Comparison of ENCODE assay signal across 7 mouse cellular contexts in the genomic region with DNA sequence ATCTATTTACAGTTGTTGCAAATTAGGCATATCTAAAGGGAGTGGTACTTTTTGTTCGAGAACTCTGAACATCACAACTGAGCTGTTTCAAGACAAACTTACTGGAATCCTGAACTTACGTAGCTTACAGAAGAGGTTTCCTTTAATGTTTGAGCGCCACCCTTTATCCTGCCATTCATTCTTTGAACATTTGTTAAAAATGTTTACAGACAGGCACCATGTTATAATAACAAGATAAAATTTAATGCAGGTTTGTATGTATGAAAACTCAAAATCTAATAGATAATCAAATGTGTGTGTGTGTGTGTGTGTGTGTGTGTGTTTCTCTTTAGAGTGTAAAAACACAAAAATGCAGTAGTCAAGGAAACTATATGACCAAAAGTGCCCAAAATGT. TPM values are rescaled to one million over a fixed set of nuclear protein-coding genes. Genes with fewer than 3 reads are reported as not detected.
DNase-seq lines count a peak whose midpoint lies in the region; ATAC-seq and TF ChIP-seq lines count a peak whose summit lies in the region.

No protein-coding gene starts in this region.

- no peak for DNase-seq in lung, adult 2 months
- no peak for DNase-seq in lung, postnatal 25 days (ENCODE audit: low spot score)
- no peak for DNase-seq in embryonic facial prominence, embryonic 14.5 days (ENCODE audit: low spot score)
- no peak for DNase-seq in limb, embryonic 10.5 days (ENCODE audit: low spot score)
- DNase-seq in retina, embryonic 14.5 days (ENCODE audit: low spot score): no peak
- no peak for DNase-seq in layer of hippocampus, adult 9-10 months (ENCODE audit: low spot score)

- ATAC-seq in embryonic facial prominence, embryonic 14.5 days (ENCODE audit: low read depth): no peak; the same call in 1 of the 2 replicates
- no peak for ATAC-seq in neural tube, embryonic 15.5 days (ENCODE audit: low FRiP score)

- no peak for TF ChIP-seq POLR2A in lung, adult 2 months (IDR thresholded peaks at IDR 0.05; ENCODE audit: borderline replicate concordance, extremely low read depth, low read depth, low read length)

- H3K4me3 ChIP-seq in lung, adult 2 months (replicated peaks; ENCODE audit: extremely low read depth, low read depth, low read length): peak overlapping the region; percentile 35
- H3K4me3 ChIP-seq in embryonic facial prominence, embryonic 14.5 days (ENCODE audit: low read depth, low read length): peak overlapping the region; percentile 83
- H3K4me3 ChIP-seq in limb, embryonic 10.5 days: peak overlapping the region; percentile 92
- H3K4me3 ChIP-seq in neural tube, embryonic 15.5 days (replicated peaks): peak overlapping the region; percentile 86

- H3K4me1 ChIP-seq in lung, adult 2 months (ENCODE audit: control insufficient read depth, insufficient read depth, low read length): peaks cover 2% of the 10 kb centered on the region
- H3K4me1 ChIP-seq in embryonic facial prominence, embryonic 14.5 days (ENCODE audit: control insufficient read depth, insufficient read depth, low read length): peaks cover 6% of the 10 kb centered on the region; the same call in 1 of the 2 replicates
- H3K4me1 ChIP-seq in limb, embryonic 10.5 days: peaks cover 19% of the 10 kb centered on the region
- peaks cover 19% of the 10 kb centered on the region for H3K4me1 ChIP-seq in neural tube, embryonic 15.5 days

- no peaks in the 10 kb centered on the region for H3K36me3 ChIP-seq in embryonic facial prominence, embryonic 14.5 days (ENCODE audit: control insufficient read depth, insufficient read depth, low read length)
- 0 out of 2 replicates have a peak, but pooled peaks cover 2% of the 10 kb centered on the region for H3K36me3 ChIP-seq in limb, embryonic 10.5 days
- no peaks in the 10 kb centered on the region for H3K36me3 ChIP-seq in neural tube, embryonic 15.5 days

- no peak for TF ChIP-seq CTCF in lung, adult 2 months (IDR thresholded peaks at IDR 0.05; ENCODE audit: insufficient read depth, low read length)

- peak overlapping the region; percentile 55; the same call in 1 of the 2 replicates for H3K27ac ChIP-seq in embryonic facial prominence, embryonic 14.5 days (replicated peaks; ENCODE audit: low read depth, low read length)
- H3K27ac ChIP-seq in limb, embryonic 10.5 days: peak overlapping the region; percentile 88
- H3K27ac ChIP-seq in neural tube, embryonic 15.5 days (replicated peaks): no peak overlapping the region

- no peaks in the 10 kb centered on the region for H3K27me3 ChIP-seq in embryonic facial prominence, embryonic 14.5 days (replicated peaks; ENCODE audit: control insufficient read depth, insufficient read depth, low read length)
- no peaks in the 10 kb centered on the region for H3K27me3 ChIP-seq in limb, embryonic 10.5 days (ENCODE audit: low read depth, poor library complexity, severe bottlenecking)
- H3K27me3 ChIP-seq in neural tube, embryonic 15.5 days (replicated peaks): no peaks in the 10 kb centered on the region

- WGBS in lung, adult 2 months: 15% methylated on average over 3 of the region's 3 CpGs
- WGBS in embryonic facial prominence, embryonic 14.5 days: 20% methylated on average over 3 of the region's 3 CpGs
- 26% methylated on average over 3 of the region's 3 CpGs for WGBS in limb, embryonic 10.5 days
- WGBS in neural tube, embryonic 15.5 days: 27% methylated on average over 3 of the region's 3 CpGs

- H3K4me2 ChIP-seq in embryonic facial prominence, embryonic 14.5 days (ENCODE audit: low read depth, low read length): peak overlapping the region; percentile 92
- peak overlapping the region; percentile 93 for H3K4me2 ChIP-seq in neural tube, embryonic 15.5 days

- no peaks in the 10 kb centered on the region for H3K9me3 ChIP-seq in embryonic facial prominence, embryonic 14.5 days (ENCODE audit: control insufficient read depth, low read length)
- H3K9me3 ChIP-seq in limb, embryonic 10.5 days (replicated peaks): no peaks in the 10 kb centered on the region
- H3K9me3 ChIP-seq in neural tube, embryonic 15.5 days (replicated peaks): no peaks in the 10 kb centered on the region

- peak overlapping the region; percentile 79 for H3K9ac ChIP-seq in embryonic facial prominence, embryonic 14.5 days (ENCODE audit: low read depth, low read length)
- no peak overlapping the region for H3K9ac ChIP-seq in neural tube, embryonic 15.5 days (replicated peaks)

RNA-seq across cellular contexts. Expression of a gene that starts 0.5 kb away (rescaled TPM):
- polyA plus RNA-seq in lung, adult 2 months (2012; rRNA removed): 10.0 and 14.9 TPM in 2 replicates
- polyA plus RNA-seq in embryonic facial prominence, embryonic 14.5 days (2014; fragmentation: Nextera tagmentation; extraction: Ambion mirVana): 16.6 and 16.9 TPM in 2 replicates
- polyA plus RNA-seq in limb, embryonic 10.5 days (2016; fragmentation: Nextera tagmentation; extraction: Ambion mirVana): 29.1 and 30.8 TPM in 2 replicates
- 15.6 and 17.2 TPM in 2 replicates for polyA plus RNA-seq in neural tube, embryonic 15.5 days (2015; fragmentation: Nextera tagmentation; extraction: Ambion mirVana)

Comparison
In these comparisons a context has a peak if more than half of its experiments do, and no peak if none do; other contexts are left out.
1. H3K4me3 ChIP-seq: peak in every context shown above with its lines; median percentile 92 in limb, embryonic 10.5 days; 86 in neural tube, embryonic 15.5 days; 83 in embryonic facial prominence, embryonic 14.5 days; 35 in lung, adult 2 months.